Mouse (Mus musculus): ENCODE data around the gene Zfp580.

GRCm38 (mm10) chr7:5017352-5017751, 34.0 kb upstream of the Zfp580 start:
- TF ChIP-seq CTCF (IDR thresholded peaks at IDR 0.05) (peak; percentile 37), EP300 (IDR thresholded peaks at IDR 0.05) (no peak)

Data from lung, postnatal 0 days (tissue).